Mouse (Mus musculus) lung, postnatal 14 days (tissue): ENCODE results near the gene Xrcc3.

ENCODE experiments used
- DNase-seq: peaks from one replicate; pipeline ENCODE4 v3.0.0; 2021

Xrcc3 gene

DNA sequence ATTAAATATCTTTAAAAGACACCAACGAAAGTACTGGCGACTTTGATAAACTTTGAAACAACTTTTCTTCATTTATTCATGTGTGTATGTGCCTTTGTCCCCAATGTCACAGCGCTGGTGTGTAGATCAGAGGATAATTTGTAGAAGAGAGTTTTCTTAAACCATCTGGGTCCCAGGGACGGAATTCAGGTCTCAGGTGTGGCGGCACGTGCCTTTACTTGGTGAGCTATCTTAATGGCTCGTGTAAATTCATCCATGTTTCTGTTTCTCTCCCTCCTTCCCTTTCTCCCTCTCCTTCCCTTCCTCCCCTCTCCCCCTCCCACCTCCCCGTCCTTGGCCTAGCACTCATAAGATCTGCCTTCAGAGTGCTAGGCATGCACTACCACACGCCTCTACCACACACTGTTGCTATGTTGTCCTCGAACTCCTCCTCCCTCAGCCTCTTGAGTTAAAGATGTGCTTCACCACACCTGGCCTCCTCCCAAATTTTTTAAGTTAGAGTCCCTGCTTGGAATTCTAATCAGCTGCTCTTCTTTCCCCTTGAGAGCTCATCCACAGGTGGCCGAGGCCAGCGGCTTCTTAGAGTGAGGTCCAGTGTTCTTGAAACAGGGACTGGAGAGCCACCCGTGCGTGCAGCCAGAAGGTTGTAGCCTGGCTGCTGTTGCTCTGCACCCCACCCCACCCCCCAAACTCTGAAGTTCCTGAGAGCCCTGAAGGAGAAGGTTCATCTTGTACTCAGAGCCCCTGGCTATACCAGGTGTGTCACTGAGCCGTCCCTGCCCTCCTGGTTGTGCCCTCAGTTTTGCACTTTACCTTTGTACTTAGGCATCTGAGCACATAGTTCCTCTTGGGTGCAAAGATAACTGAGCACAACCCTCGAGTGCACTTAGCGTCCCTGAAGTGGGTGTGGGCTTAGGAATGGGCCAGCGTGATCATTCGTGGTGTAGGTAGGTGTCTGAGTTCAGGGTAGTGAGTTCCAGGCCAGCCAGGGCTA, 1.4 kb upstream of the Xrcc3 start:
- peak; percentile 33 for DNase-seq

DNA sequence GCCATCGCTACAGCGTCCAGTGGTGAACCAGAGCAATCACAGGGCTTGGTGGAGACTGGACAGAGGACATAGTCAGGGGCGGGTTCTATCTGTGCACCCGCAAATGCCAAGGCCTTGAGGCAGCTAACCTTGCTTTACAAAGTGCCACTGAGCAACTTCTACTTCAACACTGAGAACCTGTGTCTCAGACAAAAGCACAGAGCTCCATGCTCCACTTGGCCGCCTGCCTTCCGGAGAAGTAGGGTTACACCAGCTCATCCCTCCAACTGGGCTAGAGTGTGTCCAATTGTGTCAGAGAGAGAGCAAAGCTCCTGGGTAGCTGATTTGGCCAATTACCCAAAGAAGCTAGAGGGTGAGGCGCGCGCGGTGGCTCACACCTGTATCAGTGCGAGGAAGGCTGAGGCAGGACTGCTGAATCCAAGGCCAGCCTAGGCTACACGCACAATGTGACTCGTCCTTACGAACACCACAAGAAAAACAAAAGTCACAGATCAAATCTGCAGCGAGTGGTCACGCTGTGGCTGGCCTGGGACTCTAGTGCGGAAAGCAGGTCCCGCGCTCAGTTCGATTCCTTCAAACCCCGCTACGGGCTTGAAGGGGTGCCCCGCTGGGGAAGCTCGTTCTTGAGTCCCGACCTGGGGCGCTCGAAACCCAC, 435 bp downstream of the Xrcc3 start:
- no peak for DNase-seq

DNA sequence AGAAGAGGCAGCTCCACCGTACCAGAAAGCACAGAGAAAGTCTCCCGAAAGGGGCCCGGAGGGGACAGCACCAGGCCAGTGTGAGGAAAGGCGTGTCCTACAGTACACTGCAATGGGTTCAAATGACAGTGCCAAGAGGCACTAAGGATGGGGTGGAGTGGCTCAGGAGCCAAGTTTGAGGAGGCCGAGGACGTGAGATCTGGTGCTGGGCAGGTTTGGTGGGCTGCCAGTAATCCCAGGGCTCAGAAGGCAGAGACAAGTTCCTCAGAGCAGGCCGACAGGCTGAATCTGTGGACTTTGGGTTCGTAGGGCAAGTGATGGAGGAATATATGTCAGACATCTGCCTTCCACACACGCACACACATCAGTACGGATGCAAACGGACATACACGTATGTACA, 1.1 kb downstream of the Xrcc3 start:
- no peak for DNase-seq

DNA sequence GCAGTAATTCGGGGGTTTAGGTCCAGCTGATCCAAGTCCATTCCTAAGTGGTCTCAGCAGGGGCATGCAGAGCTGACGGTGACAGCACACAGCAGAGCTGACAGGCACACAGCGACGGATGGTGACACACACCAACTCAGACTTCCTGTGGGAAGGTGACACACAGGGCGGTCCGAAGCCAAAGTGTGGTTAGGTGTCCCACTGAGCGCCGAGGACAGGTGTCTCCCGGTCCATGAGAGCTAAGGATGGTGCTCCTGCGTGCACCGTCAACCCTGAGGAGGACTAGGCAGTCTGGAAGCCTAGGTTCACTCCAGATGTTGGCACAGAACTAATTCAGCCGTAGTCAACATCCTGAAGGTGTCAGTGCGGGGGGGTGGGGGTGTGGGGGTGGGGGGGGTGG, 1.6 kb downstream of the Xrcc3 start:
- DNase-seq = no peak

DNA sequence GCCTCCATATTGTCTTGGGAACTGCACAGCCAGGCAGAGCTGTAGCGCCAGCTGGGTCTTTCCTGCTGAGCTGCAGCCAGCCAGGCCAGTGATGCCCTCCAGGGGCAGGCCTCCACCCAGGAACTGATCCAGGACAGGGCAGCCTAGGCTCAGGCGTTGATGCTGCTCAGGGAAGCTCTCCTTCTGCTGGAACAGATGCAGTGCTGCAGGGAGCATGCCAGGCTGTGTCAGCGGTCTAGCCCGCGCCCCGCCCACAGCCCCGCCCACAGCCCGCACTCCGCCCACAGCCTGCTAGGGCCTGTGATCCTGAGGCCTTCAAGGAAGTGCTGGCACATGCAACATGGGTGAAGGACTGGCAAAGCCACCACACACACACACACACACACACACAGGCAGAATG, 3.9 kb downstream of the Xrcc3 start:
- peak; percentile 79 for DNase-seq

DNA sequence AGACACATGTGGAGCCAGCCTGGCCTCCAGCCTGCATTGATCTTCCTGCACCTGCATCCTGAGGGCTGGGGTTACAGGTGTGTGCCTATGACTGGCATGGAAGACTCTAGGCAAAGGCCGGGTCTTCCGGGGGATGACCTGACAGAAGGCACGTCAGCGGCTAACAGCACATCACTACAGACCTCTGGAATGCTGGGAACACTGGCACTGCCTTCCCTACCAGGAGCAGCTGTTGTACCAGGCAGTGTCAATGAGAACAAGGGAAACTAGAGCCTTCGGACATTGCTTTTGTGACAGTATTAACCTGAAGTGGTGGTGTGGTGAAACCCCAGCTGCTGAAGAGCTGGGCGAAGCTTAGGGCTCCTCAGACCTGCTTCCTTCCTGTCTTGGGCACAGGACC, 4.9 kb downstream of the Xrcc3 start:
- DNase-seq = no peak

DNA sequence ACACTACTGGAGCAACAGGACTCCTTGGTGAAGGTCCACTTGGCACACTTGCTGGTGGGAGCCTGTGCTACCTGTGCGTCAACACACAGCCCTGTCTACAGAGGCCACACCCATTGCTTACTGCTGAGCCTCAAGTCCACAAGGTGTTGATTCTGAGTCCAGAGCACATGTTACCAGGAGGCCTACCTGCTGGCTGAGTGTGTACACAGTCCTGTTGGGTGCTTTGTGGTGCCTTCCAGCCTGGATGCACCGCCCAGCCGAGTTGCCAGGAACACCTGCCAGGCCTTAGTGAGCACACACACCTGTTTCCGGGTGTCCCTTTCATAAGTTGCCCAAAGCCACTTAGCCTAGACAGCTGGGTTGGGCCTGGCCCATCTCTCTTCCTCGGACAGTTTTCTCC, 10.1 kb downstream of the Xrcc3 start:
- DNase-seq = no peak

DNA sequence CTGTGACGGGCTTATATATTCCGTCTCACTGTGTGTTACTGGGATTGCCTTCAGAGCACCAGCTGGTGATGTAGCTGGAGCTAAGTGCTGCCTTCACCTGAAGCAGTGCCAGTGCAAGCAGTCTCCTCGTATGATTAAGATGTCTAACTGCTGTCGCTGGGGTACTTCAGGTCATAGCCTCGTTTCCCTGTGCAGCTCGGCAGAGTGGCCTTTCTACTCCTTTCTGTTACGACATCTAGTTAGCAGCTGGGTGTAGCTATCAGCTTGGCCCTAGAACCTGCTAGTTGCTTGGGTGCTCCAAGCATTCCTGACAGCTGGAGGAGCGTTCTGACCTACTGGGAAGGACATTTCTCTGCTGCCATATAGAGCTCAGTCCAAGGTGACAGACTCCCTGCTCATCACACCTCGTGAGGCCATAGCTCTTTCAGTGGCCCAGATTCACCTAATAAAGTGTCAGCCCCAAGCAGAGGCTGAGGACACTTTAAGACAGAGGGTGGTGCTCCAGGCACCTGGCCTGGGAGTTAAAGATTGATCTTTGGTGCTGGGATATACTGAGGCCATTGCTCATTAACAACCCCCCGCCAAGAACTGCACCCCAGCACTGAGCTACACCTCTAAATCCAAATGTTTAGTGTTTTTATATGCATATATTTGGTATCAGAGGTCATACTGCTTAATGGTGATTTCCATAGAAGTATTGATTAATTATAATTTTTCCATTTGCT, 13.1 kb downstream of the Xrcc3 start:
- no peak for DNase-seq

DNA sequence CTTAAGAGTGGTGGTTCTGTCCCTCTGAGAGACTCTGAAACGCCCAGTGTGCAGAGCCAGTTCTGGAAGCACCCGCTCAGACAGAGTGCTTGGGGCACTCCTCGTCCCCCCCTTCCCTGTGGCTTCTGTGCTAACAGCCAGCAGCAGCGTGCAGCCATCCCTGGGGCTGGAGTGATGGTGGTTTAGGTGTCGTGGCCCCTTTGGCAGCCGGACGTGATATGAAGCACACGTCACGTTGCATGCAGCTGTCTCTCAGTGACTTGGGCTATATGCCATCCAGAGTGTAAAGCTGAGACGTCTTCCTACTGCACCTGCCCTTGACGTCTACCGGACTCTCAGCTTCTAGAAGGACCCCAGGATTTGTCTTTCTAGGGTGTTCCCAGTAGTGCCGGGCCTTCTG, 15.2 kb downstream of the Xrcc3 start:
- no peak for DNase-seq

DNA sequence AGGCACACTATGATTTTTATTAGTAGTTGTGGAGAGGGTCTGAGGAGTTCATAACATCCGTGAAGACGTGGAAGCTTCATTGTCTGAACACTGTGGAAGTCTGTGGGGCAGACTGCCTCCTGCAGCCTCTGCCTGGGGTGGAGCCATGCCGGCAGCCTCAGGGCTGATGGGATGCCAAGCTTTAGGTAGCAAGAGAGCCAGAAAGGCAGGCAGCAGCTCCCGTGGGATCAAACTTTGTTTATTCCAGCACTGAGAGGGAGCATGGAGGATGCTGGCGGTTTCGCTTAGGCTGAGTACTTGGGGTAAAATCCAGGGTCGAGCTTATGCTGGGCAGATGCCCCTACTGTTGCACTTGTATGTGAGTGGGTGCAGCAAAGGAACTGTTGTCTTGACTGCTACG, 16.4 kb downstream of the Xrcc3 start:
- no peak for DNase-seq

DNA sequence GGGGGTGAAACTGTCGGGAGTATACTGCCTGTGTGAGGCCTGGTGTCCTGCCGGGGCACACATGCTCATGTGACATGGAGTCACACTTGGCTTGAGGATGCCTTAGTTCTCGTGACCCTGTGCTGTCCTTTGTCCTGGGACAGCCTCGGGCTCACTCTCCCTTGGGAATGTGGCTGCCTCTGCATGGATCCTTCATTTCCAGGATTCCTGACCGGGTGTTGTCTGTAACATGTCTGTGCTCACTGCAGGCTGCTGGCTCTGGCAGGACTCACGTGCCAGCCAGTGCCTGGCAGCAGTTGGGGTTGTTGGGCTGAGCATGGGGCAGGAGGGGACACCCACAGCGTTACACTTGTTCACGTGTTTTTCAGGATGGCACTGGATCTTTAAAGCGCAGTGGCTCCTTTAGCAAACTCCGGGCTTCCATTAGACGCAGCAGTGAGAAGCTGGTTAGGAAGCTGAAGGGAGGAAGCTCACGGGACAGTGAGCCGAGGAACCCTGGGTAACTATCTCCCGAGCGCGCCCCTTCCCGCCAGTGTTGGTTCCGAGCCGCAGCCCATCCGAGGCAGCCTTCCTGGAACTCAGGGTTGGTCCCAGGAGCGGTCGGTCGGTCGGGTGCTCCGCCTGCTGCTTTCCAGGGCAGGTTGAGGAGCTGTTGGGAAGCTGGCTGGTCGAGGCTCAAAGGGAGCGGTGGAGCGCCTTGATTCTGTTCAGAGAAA, 18.3 kb downstream of the Xrcc3 start:
- DNase-seq = no peak

DNA sequence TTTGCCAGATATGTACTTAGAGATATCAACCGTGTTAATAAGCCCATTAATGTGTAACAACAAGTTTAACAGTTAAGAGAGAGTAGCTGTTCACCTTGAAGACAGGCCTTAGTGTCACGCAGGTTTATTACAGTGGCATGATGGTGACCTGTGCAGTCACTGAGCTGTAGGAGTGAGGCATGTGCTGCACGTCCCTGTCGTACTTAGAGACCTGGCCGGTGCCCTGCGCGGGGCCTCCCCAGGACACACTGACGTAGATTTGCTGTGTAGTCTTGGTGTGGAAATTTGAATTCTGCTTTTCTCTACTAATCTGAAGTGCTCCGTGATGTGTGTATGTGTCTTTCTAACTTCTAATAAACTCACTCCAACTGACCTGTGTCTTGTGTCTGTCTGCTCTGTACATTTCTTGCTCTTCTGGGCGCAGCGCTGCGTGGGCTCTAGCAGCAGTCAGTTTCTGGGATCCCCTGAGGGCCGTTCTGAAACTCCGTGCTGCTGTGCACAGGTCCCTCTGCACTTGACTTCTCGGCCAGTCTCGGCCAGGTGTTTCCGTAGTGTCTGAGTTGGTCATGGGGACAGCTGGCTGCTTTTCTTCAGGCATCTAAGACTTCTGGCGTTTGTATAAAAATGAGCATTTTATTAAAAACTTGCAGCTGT, 19.0 kb downstream of the Xrcc3 start:
- no peak for DNase-seq

DNA sequence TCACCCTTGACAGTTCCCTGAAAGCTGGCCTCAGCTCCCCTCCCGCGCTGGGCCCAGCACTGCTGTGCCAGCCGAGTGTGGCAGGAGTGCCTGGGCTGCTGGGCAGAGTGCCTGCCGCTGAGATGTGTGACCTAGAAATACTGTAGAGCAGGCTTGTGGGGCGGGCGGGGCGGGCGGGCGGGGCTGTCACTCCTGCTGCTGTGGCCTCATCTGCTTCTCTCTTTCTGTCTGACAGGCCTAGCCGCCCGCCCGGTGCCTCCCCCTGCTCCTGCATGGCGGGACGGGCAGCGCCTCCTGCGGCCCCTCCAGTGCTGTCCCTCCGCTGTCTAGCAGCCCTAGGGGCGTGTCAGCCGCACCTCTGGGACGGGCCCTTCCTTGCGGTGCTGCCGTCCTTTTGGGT, 19.6 kb downstream of the Xrcc3 start:
- no peak for DNase-seq

DNA sequence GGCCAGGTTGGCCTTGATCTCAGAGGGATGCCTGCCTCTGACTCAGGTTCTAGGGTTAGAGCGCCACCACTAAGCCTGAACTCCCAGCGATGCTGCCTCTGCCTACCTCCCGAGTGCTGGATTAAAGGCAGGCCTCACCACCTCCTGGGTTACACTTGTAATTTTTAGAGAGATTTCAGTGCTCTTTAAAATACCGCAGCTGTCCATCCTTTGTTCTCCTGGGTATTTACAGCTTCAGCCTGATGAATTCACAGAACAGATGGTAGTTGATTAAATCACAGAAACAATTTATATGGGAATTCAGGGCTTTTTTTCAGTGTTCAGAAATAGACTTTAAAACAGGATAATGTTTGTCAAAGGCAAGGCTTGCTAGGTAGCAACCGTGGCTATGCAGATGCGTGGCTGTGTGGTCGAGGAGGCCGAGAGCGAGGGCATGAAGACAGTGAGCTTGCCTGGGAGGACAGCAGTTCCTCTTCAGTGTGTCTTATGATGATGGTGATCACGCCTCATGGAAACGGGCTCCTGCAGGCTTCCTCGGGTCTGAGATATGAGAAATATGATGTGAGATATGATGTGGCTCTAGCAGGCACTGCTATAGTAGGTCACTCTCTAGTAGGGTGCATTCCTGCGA, 22.1 kb downstream of the Xrcc3 start:
- no peak for DNase-seq

DNA sequence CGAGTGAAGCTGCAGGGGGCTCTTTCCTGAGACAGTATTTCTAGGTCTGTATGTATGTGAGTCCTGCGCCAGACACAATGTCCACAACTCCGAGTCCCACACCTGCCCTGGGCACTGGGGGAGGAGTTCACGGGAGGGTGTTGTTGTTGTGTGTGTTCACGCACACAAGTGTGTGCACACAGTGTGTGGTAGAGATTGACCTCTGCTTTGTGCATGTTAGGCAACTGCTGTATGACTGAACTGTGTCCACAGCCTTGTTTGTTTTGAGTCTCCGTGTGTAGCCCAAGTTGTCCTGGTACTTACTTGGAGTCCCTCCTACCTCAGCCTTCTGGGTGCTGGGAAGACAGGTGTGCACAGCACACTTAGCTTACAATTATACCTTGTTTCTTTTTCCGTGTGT, 23.0 kb downstream of the Xrcc3 start:
- DNase-seq = no peak

DNA sequence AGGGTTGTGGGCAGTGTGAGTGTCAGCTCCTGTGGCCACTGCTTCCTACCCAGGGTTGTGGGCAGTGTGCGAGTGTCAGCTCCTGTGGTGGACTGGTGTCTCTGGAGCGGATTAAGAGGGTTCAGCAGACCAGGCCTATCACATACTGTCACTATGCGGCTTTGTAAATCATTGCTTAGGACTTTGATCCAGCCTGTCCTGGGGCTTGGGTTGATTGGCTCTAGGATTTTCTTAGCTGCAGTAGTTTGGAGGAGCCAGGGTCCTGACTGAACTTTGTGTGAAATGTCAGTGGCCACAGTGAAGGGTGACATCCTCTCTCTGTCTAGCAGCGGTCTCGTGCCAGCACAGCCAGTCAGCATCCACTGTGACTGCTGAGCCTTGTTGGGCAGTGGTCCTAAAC, 23.6 kb downstream of the Xrcc3 start:
- no peak for DNase-seq

DNA sequence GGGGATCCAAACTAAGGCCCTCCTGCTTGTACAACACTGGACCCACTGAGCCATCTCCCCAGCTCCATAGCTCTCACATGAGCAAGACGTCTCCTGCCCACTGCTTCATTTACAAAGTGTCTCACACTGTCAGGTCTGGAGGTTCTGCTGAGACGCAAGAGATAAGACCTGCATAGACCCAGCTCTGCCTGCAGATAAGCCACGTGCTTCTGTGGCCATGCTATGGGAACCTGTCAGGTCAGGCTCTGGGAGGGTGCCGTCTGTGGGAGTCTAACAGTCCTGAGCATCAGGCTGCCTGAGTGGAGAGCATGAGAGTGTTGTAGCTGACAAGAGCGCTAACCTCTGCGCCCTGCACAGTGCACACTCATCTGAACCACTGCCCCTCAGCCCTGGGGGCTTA, 26.7 kb downstream of the Xrcc3 start:
- no peak for DNase-seq

DNA sequence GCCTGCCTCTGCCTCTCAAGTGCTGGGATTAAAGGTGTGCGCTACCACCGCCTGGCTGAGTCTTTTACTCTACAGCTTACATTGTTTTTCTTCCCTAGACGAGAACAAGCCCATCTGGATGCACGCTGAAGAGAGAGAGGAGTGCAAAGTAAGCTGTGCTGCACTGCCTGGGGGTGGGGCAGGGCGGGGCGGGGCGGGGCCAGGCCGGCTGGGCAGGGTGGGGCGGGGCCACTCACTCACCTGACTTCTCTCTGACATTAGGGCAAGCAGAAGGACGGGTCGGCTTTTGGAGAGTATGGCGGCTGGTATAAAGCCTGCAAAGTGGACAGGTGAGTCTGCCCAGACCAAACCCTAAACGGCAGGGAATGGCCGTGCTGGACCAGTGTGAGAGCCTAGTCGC, 28.5 kb downstream of the Xrcc3 start:
- DNase-seq = no peak

DNA sequence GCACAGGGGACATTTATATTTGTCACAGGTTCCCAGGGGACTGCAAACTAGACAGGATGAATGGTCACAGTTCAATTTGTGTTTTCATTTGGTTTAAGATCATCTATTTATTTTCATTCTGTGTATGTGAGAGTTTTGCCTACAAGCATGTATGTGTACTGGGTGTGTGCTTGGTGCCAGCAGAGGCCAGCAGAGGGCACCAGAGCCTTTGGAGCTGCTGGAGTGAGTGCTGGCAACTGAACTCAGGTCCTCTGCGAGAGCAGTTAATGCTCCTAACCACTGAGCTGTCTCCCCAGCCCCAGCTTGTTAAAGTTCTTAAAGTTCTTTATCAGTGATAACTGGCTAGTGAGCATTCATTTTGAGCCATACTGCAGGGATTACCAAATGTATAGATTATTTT, 34.1 kb downstream of the Xrcc3 start:
- DNase-seq = no peak

DNA sequence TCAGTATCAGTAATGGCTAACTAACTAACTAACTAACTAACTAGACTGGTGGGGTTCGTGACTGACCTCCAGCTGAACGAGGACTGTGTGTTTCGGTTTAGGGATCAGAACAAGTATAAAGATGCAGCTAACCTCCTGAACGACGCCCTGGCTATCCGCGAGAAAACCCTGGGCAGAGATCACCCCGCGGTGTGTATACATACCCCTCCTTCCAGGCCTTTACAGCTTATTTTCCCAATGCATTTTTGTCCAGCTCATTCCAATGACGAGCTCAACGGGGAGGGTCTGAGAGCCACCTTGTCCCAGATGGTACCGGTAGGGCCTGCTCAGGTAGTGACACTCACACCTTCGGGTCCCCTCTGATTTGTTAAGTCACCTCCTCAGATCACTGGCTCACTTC, 35.8 kb downstream of the Xrcc3 start:
- no peak for DNase-seq

DNA sequence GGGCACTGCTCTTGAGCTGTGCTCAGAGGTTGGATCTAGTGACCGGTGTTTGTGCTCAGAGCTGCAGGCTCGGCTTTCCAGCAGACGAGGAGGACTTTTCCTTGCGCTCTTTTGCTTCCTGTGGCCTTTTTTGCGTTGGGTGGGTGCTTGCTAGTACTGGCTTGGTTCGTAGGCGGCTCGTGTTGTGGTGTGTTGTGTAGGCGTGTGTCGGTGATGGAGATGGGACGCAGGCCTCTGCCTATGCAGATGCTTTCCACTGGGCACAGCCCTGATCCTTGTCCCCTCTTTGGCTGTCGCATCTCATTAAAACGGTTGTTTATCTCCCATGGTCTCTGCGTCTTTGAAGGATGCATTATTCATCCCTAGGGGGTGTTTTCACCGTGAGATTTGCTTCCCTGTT, 38.8 kb downstream of the Xrcc3 start:
- DNase-seq = no peak

DNA sequence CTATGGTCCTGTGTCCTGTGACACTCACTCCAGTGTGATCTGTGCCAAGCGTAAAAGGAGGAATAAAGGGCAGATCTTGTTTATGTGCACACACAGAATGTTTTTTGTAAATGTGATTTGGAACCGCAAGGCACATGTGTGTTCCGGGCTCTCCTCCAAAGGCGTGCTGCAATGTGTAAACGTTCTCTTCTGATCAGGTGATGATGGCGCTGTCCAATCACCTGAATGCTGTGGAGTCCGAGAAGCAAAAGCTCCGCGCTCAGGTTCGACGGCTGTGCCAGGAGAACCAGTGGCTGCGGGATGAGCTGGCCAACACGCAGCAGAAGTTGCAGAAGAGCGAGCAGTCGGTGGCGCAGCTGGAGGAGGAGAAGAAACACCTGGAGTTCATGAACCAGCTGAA, 39.5 kb downstream of the Xrcc3 start:
- no peak for DNase-seq
